Mouse (Mus musculus): Measurements from ENCODE around the gene M1ap.

GRCm38 (mm10) chr6:83017190-83017589, 70.5 kb downstream of the M1ap start:
- TF ChIP-seq CHD1 (IDR thresholded peaks at IDR 0.05; ENCODE audit: low read depth, low read length) (no peak), CTCF (IDR thresholded peaks at IDR 0.05 in 2 of 3, conservative IDR thresholded peaks at IDR 0.05 in 1 of 3; ENCODE audit: control insufficient read depth in 1 of 3, insufficient read depth in 1 of 3, low read depth in 2 of 3, low read length in 3 of 3, poor library complexity in 1 of 3, severe bottlenecking in 1 of 3) (no peak), ZKSCAN1 (IDR thresholded peaks at IDR 0.05; ENCODE audit: low read depth, low read length) (no peak), EP300 (IDR thresholded peaks at IDR 0.05; ENCODE audit: low read depth in 1 of 2, low read length in 2 of 2) (no peak)

All from MEL (cell line).